Mouse (Mus musculus) liver, postnatal 0 days (tissue): Measurements from ENCODE around the gene 4930470P17Rik. TPM values are rescaled to one million over a fixed set of nuclear protein-coding genes. Genes with fewer than 3 reads are reported as not detected.

Experiments used
- ATAC-seq: fragments of 200-750 bp; cut with Nextera tagmentation; 2 replicates; pipeline ENCODE4 v1.8.0; 2017; ENCODE audit warnings: mild to moderate bottlenecking, moderate library complexity
- DNase-seq: peaks from one replicate; pipeline ENCODE4 v3.0.0-alpha.2; 2016
- H3K27ac ChIP-seq: fragments of 300-500 bp; sonication (generic); 2 replicates; pipeline ENCODE4 v1.5.1; 2014; ENCODE audit warnings: antibody characterized with exemption, moderate library complexity, mild to moderate bottlenecking, low read depth
- H3K27me3 ChIP-seq: fragments of 300-500 bp; sonication (generic); 2 replicates; pipeline ENCODE4 v1.6.1; 2014; ENCODE audit warnings: low read length, control low read depth, mixed read lengths; ENCODE audit not compliant: insufficient read depth
- H3K36me3 ChIP-seq: fragments of 300-500 bp; sonication (generic); replicated peaks from 2 replicates; pipeline ENCODE4 v1.6.1; 2014; ENCODE audit warnings: mild to moderate bottlenecking, control low read depth, low read length, moderate library complexity, mixed read lengths; ENCODE audit not compliant: insufficient read depth
- H3K4me1 ChIP-seq: fragments of 300-500 bp; sonication (generic); 2 replicates; pipeline ENCODE4 v1.6.1; 2014; ENCODE audit warnings: antibody characterized with exemption, mild to moderate bottlenecking, control low read depth; ENCODE audit not compliant: insufficient read depth
- H3K4me2 ChIP-seq: fragments of 300-500 bp; sonication (generic); 2 replicates; pipeline ENCODE4 v1.6.1; 2014; ENCODE audit warnings: low read depth, mild to moderate bottlenecking, low read length, moderate library complexity, mixed read lengths
- H3K4me3 ChIP-seq: fragments of 300-500 bp; sonication (generic); 2 replicates; pipeline ENCODE4 v1.5.1; 2014; ENCODE audit warnings: low read depth, low read length
- H3K9ac ChIP-seq: fragments of 300-500 bp; sonication (generic); replicated peaks from 2 replicates; pipeline ENCODE4 v1.6.1; 2014; ENCODE audit warnings: mild to moderate bottlenecking, moderate library complexity
- H3K9me3 ChIP-seq: fragments of 300-500 bp; sonication (generic); 2 replicates; pipeline ENCODE4 v1.6.1; 2016; ENCODE audit warnings: mild to moderate bottlenecking, control low read depth, low read length, mixed read lengths
- CTCF ChIP-seq: sonication (generic); IDR thresholded peaks from 2 replicates; pipeline ENCODE4 v1.5.1; 2016; ENCODE audit warnings: antibody characterized with exemption, low read depth
- EP300 ChIP-seq: IDR thresholded peaks from 2 replicates; pipeline ENCODE4 v1.6.1; 2016; ENCODE audit warnings: antibody characterized with exemption, low read depth, mild to moderate bottlenecking
- WGBS: fragments of 180-500 bp; shearing (Covaris S2); extraction: QIAGEN DNeasy Blood & Tissue Kit; methylation state at CpG from one replicate; pipeline ENCODE4 v1.1.7; 2014; ENCODE audit not compliant: insufficient replicate concordance; 5-methylcytosine and 5-hydroxymethylcytosine counted together
- polyA plus RNA-seq: library from polyadenylated mRNA; unstranded; fragments of >200 nt; fragmentation: Nextera tagmentation; extraction: Ambion mirVana; gene quantifications from 2 replicates; pipeline ENCODE4 v1.2.1, GENCODE M21; 2015

4930470P17Rik gene
- polyA plus RNA-seq, 1 experiment from 2014 or later = not detected

GRCm38 (mm10) chr2:170545745-170546144 lies 56.1 kb downstream of the 4930470P17Rik start:
- DNase-seq (no peak), ATAC-seq (no peak)
- no peaks in the 10 kb centered on the region for H3K27me3 ChIP-seq
- H3K36me3 ChIP-seq = no peaks in the 10 kb centered on the region
- no peaks in the 10 kb centered on the region for H3K9me3 ChIP-seq
- no peak overlapping the region for H3K27ac ChIP-seq
- H3K9ac ChIP-seq = no peak overlapping the region
- WGBS = 59% methylated on average over 4 of the region's 4 CpGs
- TF ChIP-seq EP300 (no peak), CTCF (no peak)
- H3K4me3 ChIP-seq = no peak overlapping the region
- no peak overlapping the region for H3K4me2 ChIP-seq
- no peaks in the 10 kb centered on the region; the same call in 1 of the 2 replicates for H3K4me1 ChIP-seq

GRCm38 (mm10) chr2:170544950-170545349 lies 56.9 kb downstream of the 4930470P17Rik start:
- WGBS = 67% methylated on average over 7 of the region's 7 CpGs
- Histone ChIP-seq H3K36me3 (no peaks in the 10 kb centered on the region), H3K27ac (no peak overlapping the region), H3K4me2 (no peak overlapping the region), H3K27me3 (no peaks in the 10 kb centered on the region), H3K9me3 (no peaks in the 10 kb centered on the region), H3K4me1 (no peaks in the 10 kb centered on the region; the same call in 1 of the 2 replicates), H3K9ac (no peak overlapping the region), H3K4me3 (no peak overlapping the region)
- no peak for TF ChIP-seq CTCF
- no peak for TF ChIP-seq EP300
- no peak for DNase-seq
- ATAC-seq = no peak

- WGBS = 80% methylated on average over 3 of the region's 3 CpGs
- H3K4me1 ChIP-seq = no peaks in the 10 kb centered on the region; the same call in 1 of the 2 replicates
- no peak overlapping the region for H3K27ac ChIP-seq
- no peak for ATAC-seq
- no peaks in the 10 kb centered on the region for H3K9me3 ChIP-seq
- no peak overlapping the region for H3K9ac ChIP-seq
- TF ChIP-seq CTCF = no peak
- no peak for TF ChIP-seq EP300
- H3K4me3 ChIP-seq = no peak overlapping the region
- no peak overlapping the region for H3K4me2 ChIP-seq
- H3K36me3 ChIP-seq = no peaks in the 10 kb centered on the region
- no peaks in the 10 kb centered on the region for H3K27me3 ChIP-seq
- no peak for DNase-seq
These were observed 57.7 kb downstream of the 4930470P17Rik start for GRCm38 (mm10) chr2:170544159-170544558.

- H3K9ac ChIP-seq = no peak overlapping the region
- ATAC-seq (no peak), DNase-seq (no peak)
- no peaks in the 10 kb centered on the region for H3K36me3 ChIP-seq
- no peak overlapping the region for H3K4me3 ChIP-seq
- no peak overlapping the region for H3K27ac ChIP-seq
- H3K4me2 ChIP-seq = no peak overlapping the region
- no peak for TF ChIP-seq EP300
- TF ChIP-seq CTCF = no peak
- H3K9me3 ChIP-seq = no peaks in the 10 kb centered on the region
- 66% methylated on average over 5 of the region's 5 CpGs for WGBS
- H3K27me3 ChIP-seq = no peaks in the 10 kb centered on the region
- H3K4me1 ChIP-seq = no peaks in the 10 kb centered on the region; the same call in 1 of the 2 replicates
These were observed 58.2 kb downstream of the 4930470P17Rik start for GRCm38 (mm10) chr2:170543625-170544024.

- no peak overlapping the region for H3K4me2 ChIP-seq
- WGBS = 74% methylated on average over 9 of the region's 9 CpGs
- H3K9ac ChIP-seq = no peak overlapping the region
- ATAC-seq (no peak), DNase-seq (no peak)
- no peaks in the 10 kb centered on the region for H3K36me3 ChIP-seq
- no peaks in the 10 kb centered on the region for H3K4me1 ChIP-seq
- no peak overlapping the region for H3K27ac ChIP-seq
- no peak for TF ChIP-seq EP300
- TF ChIP-seq CTCF = no peak
- no peak overlapping the region for H3K4me3 ChIP-seq
- no peaks in the 10 kb centered on the region for H3K9me3 ChIP-seq
- no peaks in the 10 kb centered on the region for H3K27me3 ChIP-seq
These were observed 62.6 kb downstream of the 4930470P17Rik start for GRCm38 (mm10) chr2:170539211-170539610.

GRCm38 (mm10) chr2:170535841-170536240 lies 66.0 kb downstream of the 4930470P17Rik start:
- Histone ChIP-seq H3K4me2 (no peak overlapping the region), H3K27me3 (no peaks in the 10 kb centered on the region), H3K9me3 (no peaks in the 10 kb centered on the region), H3K4me3 (no peak overlapping the region), H3K27ac (no peak overlapping the region), H3K9ac (no peak overlapping the region), H3K4me1 (no peaks in the 10 kb centered on the region), H3K36me3 (no peaks in the 10 kb centered on the region)
- TF ChIP-seq CTCF (no peak), EP300 (no peak)
- DNase-seq (no peak), ATAC-seq (no peak)

GRCm38 (mm10) chr2:170534803-170535174 lies 67.0 kb downstream of the 4930470P17Rik start:
- Histone ChIP-seq H3K9ac (no peak overlapping the region), H3K4me2 (no peak overlapping the region), H3K9me3 (no peaks in the 10 kb centered on the region), H3K4me3 (no peak overlapping the region), H3K27me3 (no peaks in the 10 kb centered on the region), H3K27ac (no peak overlapping the region), H3K36me3 (no peaks in the 10 kb centered on the region), H3K4me1 (no peaks in the 10 kb centered on the region)
- no peak for ATAC-seq
- DNase-seq = no peak
- TF ChIP-seq CTCF (no peak), EP300 (no peak)
- WGBS = 85% methylated on average over 11 of the region's 11 CpGs
